ENCODE assay signal across 15 mouse cellular contexts in genomic region chr9:25490278-25491145, GRCm38 (mm10). TPM values are rescaled to one million over a fixed set of nuclear protein-coding genes. Genes with fewer than 3 reads are reported as not detected.
DNase-seq lines count a peak whose midpoint lies in the region; ATAC-seq and TF ChIP-seq lines count a peak whose summit lies in the region.
"Had no signal": no experiment of that assay in that cellular context is flagged by ENCODE, and none has a peak within 500 bp of the region (broad histone marks: within the 10 kb centered on the region; RNA-seq: fewer than 3 reads in every experiment).

No protein-coding gene starts in this region.

- H3K4me3 ChIP-seq in heart, embryonic 16.5 days (ENCODE audit: low read length): no peak overlapping the region
- H3K4me3 ChIP-seq in embryonic facial prominence, embryonic 11.5 days (ENCODE audit: low read depth, low read length): no peak overlapping the region
- H3K4me3 ChIP-seq in midbrain, postnatal 0 days (ENCODE audit: low read depth, low read length): no peak overlapping the region
- H3K4me3 ChIP-seq: kidney, embryonic 15.5 days; layer of hippocampus, adult 2 months; liver, embryonic 12.5 days had no signal

- H3K4me2 ChIP-seq in heart, embryonic 16.5 days (ENCODE audit: low read depth, low read length): no peak overlapping the region
- H3K4me2 ChIP-seq in embryonic facial prominence, embryonic 11.5 days (ENCODE audit: low read depth, low read length): no peak overlapping the region
- no peak overlapping the region for H3K4me2 ChIP-seq in midbrain, postnatal 0 days (ENCODE audit: low read depth, low read length, poor library complexity, severe bottlenecking)
- H3K4me2 ChIP-seq: kidney, embryonic 15.5 days; liver, embryonic 12.5 days had no signal

- H3K9me3 ChIP-seq in heart, embryonic 16.5 days (replicated peaks; ENCODE audit: control insufficient read depth, low read length): no peaks in the 10 kb centered on the region
- no peaks in the 10 kb centered on the region for H3K9me3 ChIP-seq in embryonic facial prominence, embryonic 11.5 days (replicated peaks; ENCODE audit: control insufficient read depth, low read length)
- no peaks in the 10 kb centered on the region for H3K9me3 ChIP-seq in midbrain, postnatal 0 days (ENCODE audit: low read length)
- H3K9me3 ChIP-seq: kidney, embryonic 15.5 days; liver, embryonic 12.5 days had no signal

- peak; percentile 4 to 37 for DNase-seq in adrenal gland, adult (ENCODE audit: inconsistent age in 2 of 2, low spot score in 1 of 2)
- no peak for DNase-seq in adrenal gland, postnatal 14 days
- no peak for DNase-seq in heart, postnatal 4 days
- DNase-seq in embryonic facial prominence, embryonic 11.5 days (ENCODE audit: low spot score): no peak
- DNase-seq in midbrain, postnatal 0 days (ENCODE audit: low spot score): no peak
- DNase-seq in layer of hippocampus, postnatal 25 days (ENCODE audit: extremely low spot score in 1 of 2, low spot score in 1 of 2): no peak
- DNase-seq in yolk sac, embryonic 10.5 days (ENCODE audit: low spot score): no peak
- DNase-seq: adrenal gland, postnatal 10 days; cerebellum, adult 11-12 months; heart, postnatal 10 days; lung, postnatal 14 days had no signal

- no peaks in the 10 kb centered on the region for H3K27me3 ChIP-seq in heart, embryonic 16.5 days (ENCODE audit: control insufficient read depth, insufficient read depth, low read length)
- H3K27me3 ChIP-seq in embryonic facial prominence, embryonic 11.5 days (ENCODE audit: control insufficient read depth, insufficient read depth, low read length): no peaks in the 10 kb centered on the region
- no peaks in the 10 kb centered on the region for H3K27me3 ChIP-seq in midbrain, postnatal 0 days (ENCODE audit: insufficient read depth, low read length)
- H3K27me3 ChIP-seq: liver, embryonic 12.5 days had no signal

- 0 out of 2 replicates have a peak overlapping the region, but pooled peaks have one; percentile 17 for H3K9ac ChIP-seq in heart, embryonic 16.5 days (ENCODE audit: low read length)
- H3K9ac ChIP-seq in embryonic facial prominence, embryonic 11.5 days (replicated peaks; ENCODE audit: low read length): no peak overlapping the region
- H3K9ac ChIP-seq in midbrain, postnatal 0 days (replicated peaks; ENCODE audit: low read length, poor library complexity, severe bottlenecking): no peak overlapping the region
- H3K9ac ChIP-seq: kidney, embryonic 15.5 days; liver, embryonic 12.5 days had no signal

- 65% methylated on average over 13 of the region's 13 CpGs for WGBS in heart, embryonic 16.5 days
- WGBS in embryonic facial prominence, embryonic 11.5 days: 55% methylated on average over 13 of the region's 13 CpGs
- 44% methylated on average over 13 of the region's 13 CpGs for WGBS in midbrain, postnatal 0 days

- no peak for TF ChIP-seq CTCF in midbrain, postnatal 0 days (IDR thresholded peaks at IDR 0.05)

- ATAC-seq in heart, embryonic 16.5 days (replicated peaks; ENCODE audit: extremely low read depth, insufficient read depth, low FRiP score): no peak
- ATAC-seq in embryonic facial prominence, embryonic 11.5 days (replicated peaks; ENCODE audit: insufficient number of reproducible peaks, low FRiP score, low TSS enrichment, low read depth): 0 out of 2 replicates have a peak, but pooled peaks have one; percentile 15
- ATAC-seq in midbrain, postnatal 0 days (ENCODE audit: low FRiP score): peak; percentile 49; the same call in 1 of the 2 replicates
- ATAC-seq: liver, embryonic 12.5 days had no signal

- H3K4me1 ChIP-seq in heart, embryonic 16.5 days (ENCODE audit: control insufficient read depth, insufficient read depth, low read length): peaks cover 48% of the 10 kb centered on the region
- no peaks in the 10 kb centered on the region for H3K4me1 ChIP-seq in embryonic facial prominence, embryonic 11.5 days (ENCODE audit: control insufficient read depth, insufficient read depth, low read length)
- H3K4me1 ChIP-seq in midbrain, postnatal 0 days (ENCODE audit: insufficient read depth, low read length): no peaks in the 10 kb centered on the region

- no peak overlapping the region for H3K27ac ChIP-seq in heart, embryonic 16.5 days (ENCODE audit: low read length)
- no peak overlapping the region for H3K27ac ChIP-seq in embryonic facial prominence, embryonic 11.5 days (replicated peaks; ENCODE audit: low read depth, low read length)
- H3K27ac ChIP-seq in midbrain, postnatal 0 days (ENCODE audit: low read depth, low read length): no peak overlapping the region
- H3K27ac ChIP-seq: kidney, embryonic 15.5 days; layer of hippocampus, adult 2 months; liver, embryonic 12.5 days had no signal

- H3K36me3 ChIP-seq in heart, embryonic 16.5 days (ENCODE audit: control insufficient read depth, insufficient read depth): no peaks in the 10 kb centered on the region
- H3K36me3 ChIP-seq in embryonic facial prominence, embryonic 11.5 days (replicated peaks; ENCODE audit: control insufficient read depth, insufficient read depth, low read depth, low read length): no peaks in the 10 kb centered on the region
- no peaks in the 10 kb centered on the region for H3K36me3 ChIP-seq in midbrain, postnatal 0 days (ENCODE audit: insufficient read depth, low read length)
- H3K36me3 ChIP-seq: kidney, embryonic 15.5 days; liver, embryonic 12.5 days had no signal

RNA-seq across cellular contexts. Expression of gene Eepd1, which starts 9.2 kb away (rescaled TPM):
- total RNA-seq in adrenal gland, postnatal 14 days (2021): 17.8 and 19.8 TPM in 2 replicates
- polyA plus RNA-seq in heart, embryonic 16.5 days (2015; fragmentation: Nextera tagmentation; extraction: Ambion mirVana): 19.1 and 22.9 TPM in 2 replicates
- total RNA-seq in heart, postnatal 4 days (2021): 10 to 100 TPM; 20.8 TPM
- polyA plus RNA-seq in embryonic facial prominence, embryonic 11.5 days (2014; fragmentation: Nextera tagmentation; extraction: Ambion mirVana): 15.5 and 16.1 TPM in 2 replicates
- total RNA-seq in midbrain, postnatal 0 days (2014; rRNA removed): 16.2 and 17.6 TPM in 2 replicates
- 13.5 and 13.7 TPM in 2 replicates for polyA plus RNA-seq in midbrain, postnatal 0 days (2015; fragmentation: Nextera tagmentation; extraction: Ambion mirVana)
- 10 to 100 TPM; 13.8 to 16.4 TPM for total RNA-seq in layer of hippocampus, postnatal 25 days (2021)

Comparison
In these comparisons a context has a peak if more than half of its experiments do, and no peak if none do; other contexts are left out.
1. DNase-seq: peak in adrenal gland, adult (2 of 2); none in adrenal gland, postnatal 14 days (single experiment), heart, postnatal 4 days (single experiment), embryonic facial prominence, embryonic 11.5 days (single experiment), midbrain, postnatal 0 days (single experiment), layer of hippocampus, postnatal 25 days (0 of 2) and yolk sac, embryonic 10.5 days (single experiment).